Mouse (Mus musculus) forebrain, postnatal 0 days (tissue): Measurements from ENCODE around the gene Rpl37. TPM values are rescaled to one million over a fixed set of nuclear protein-coding genes. Genes with fewer than 3 reads are reported as not detected.
A peak's percentile ranks its signal among the peaks of the same experiment; 100 is the strongest.

Source experiments
- ATAC-seq: fragments of 200-750 bp; cut with Nextera tagmentation; 2 replicates; pipeline ENCODE4 v1.8.0; 2017; ENCODE audit warnings: mild to moderate bottlenecking, moderate library complexity
- DNase-seq: peaks from one replicate; pipeline ENCODE4 v3.0.0-alpha.2; 2015
- H3K27ac ChIP-seq: fragments of 300-500 bp; sonication (generic); 2 replicates; pipeline ENCODE4 v1.5.1; 2014; ENCODE audit warnings: low read depth, mild to moderate bottlenecking, antibody characterized with exemption, low read length, moderate library complexity, mixed read lengths
- H3K27me3 ChIP-seq: fragments of 300-500 bp; sonication (generic); 2 replicates; pipeline ENCODE4 v1.6.1; 2014; ENCODE audit warnings: mild to moderate bottlenecking, low read length, mixed read lengths; ENCODE audit not compliant: insufficient read depth
- H3K36me3 ChIP-seq: fragments of 300-500 bp; sonication (generic); 2 replicates; pipeline ENCODE4 v1.6.1; 2014; ENCODE audit warnings: mild to moderate bottlenecking, moderate library complexity; ENCODE audit not compliant: insufficient read depth
- H3K4me1 ChIP-seq: fragments of 300-500 bp; sonication (generic); 2 replicates; pipeline ENCODE4 v1.6.1; 2014; ENCODE audit warnings: antibody characterized with exemption; ENCODE audit not compliant: insufficient read depth
- H3K4me2 ChIP-seq: fragments of 300-500 bp; sonication (generic); 2 replicates; pipeline ENCODE4 v1.6.1; 2014; ENCODE audit warnings: low read depth, mild to moderate bottlenecking, moderate library complexity
- H3K4me3 ChIP-seq: fragments of 300-500 bp; sonication (generic); 2 replicates; pipeline ENCODE4 v1.5.1; 2014; ENCODE audit warnings: low read depth, low read length, mixed read lengths
- H3K9ac ChIP-seq: fragments of 300-500 bp; sonication (generic); 2 replicates; pipeline ENCODE4 v1.6.1; 2014; ENCODE audit warnings: mild to moderate bottlenecking
- H3K9me3 ChIP-seq: fragments of 300-500 bp; sonication (generic); 2 replicates; pipeline ENCODE4 v1.6.1; 2016; ENCODE audit warnings: low read length
- CTCF ChIP-seq: sonication (generic); IDR thresholded peaks from 2 replicates; pipeline ENCODE4 v1.5.1; 2016; ENCODE audit warnings: antibody characterized with exemption, control low read depth, low read depth
- WGBS: fragments of 180-500 bp; shearing (Covaris S2); extraction: QIAGEN DNeasy Blood & Tissue Kit; methylation state at CpG from one replicate; pipeline ENCODE4 v1.1.7; 2014; 5-methylcytosine and 5-hydroxymethylcytosine counted together
- polyA plus RNA-seq: library from polyadenylated mRNA; unstranded; fragments of >200 nt; fragmentation: Nextera tagmentation; extraction: Ambion mirVana; gene quantifications from 2 replicates; pipeline ENCODE4 v1.2.1, GENCODE M21; 2015
- total RNA-seq: library from RNA; depleted of rRNA; stranded (reverse); fragments of >200 nt; gene quantifications from 2 replicates; pipeline ENCODE4 v1.2.3, GENCODE M21; 2014

The Rpl37 gene
- total and polyA plus RNA-seq, 2 experiments from 2014 or later: 272 to 400 TPM

DNA sequence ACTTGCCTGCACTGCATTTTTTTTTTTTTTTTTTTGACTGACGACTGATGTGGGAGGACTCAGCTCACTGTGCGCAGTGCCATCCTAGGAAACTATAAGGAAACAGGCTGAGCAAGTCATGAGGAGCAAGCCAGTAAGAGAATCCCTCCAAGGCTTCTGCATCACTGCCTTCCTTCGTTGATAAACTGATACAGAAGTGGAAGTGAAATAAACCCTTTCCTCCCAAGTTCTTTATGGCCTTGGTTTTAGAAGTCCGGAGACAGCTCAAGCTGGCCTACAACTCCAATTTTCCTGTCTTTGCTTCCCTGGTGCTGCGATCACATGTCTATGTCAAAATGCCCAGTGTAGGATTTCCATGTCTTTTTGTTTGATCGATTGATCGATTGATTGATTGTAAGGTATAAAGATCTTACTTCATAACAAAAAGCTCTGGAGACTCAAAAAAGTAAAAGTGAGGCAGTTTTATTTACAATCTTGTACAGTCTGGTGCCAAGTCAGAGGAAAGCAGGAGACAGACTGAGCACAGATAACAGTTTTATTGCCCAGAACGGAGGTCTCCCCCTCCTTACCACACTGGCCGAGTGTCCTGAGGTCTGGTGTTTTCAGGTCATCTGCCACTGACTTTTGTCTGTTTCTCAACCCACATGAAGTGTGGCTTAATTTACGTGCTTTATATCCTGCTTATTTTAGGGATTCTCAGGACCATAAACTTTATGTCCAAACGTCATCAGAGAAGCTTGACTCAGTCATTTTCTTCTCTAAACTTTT lies 20.7 kb upstream of the Rpl37 start:
- Histone ChIP-seq H3K27ac (no peak overlapping the region), H3K4me2 (no peak overlapping the region), H3K4me3 (no peak overlapping the region), H3K36me3 (no peaks in the 10 kb centered on the region), H3K9ac (no peak overlapping the region), H3K9me3 (no peaks in the 10 kb centered on the region), H3K4me1 (no peaks in the 10 kb centered on the region), H3K27me3 (no peaks in the 10 kb centered on the region)
- 90% methylated on average over 11 of the region's 11 CpGs for WGBS
- TF ChIP-seq CTCF: no peak
- no peak for DNase-seq
- ATAC-seq: no peak

DNA sequence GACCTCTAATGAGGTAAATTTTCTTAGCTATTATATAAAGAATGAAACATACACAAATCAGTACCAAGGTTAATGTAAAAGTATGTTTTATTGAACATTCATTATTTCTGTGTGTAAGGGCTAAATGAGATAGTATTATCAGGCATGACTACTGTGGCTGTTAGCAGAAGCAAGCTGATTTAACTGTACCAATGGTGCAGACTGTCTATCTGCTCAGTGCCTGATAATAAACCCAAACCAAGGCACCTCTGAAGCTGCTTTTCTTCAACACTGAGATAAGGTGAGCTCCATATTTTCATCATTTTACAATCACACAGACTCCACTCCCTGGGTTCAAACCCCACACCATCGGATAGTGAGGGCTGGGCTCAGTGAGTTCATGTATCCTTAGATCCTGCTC lies 19.1 kb upstream of the Rpl37 start:
- Histone ChIP-seq H3K4me2 (no peak overlapping the region), H3K36me3 (no peaks in the 10 kb centered on the region), H3K4me3 (no peak overlapping the region), H3K9ac (no peak overlapping the region), H3K27ac (no peak overlapping the region), H3K27me3 (no peaks in the 10 kb centered on the region), H3K4me1 (no peaks in the 10 kb centered on the region), H3K9me3 (no peaks in the 10 kb centered on the region)
- DNase-seq (no peak), ATAC-seq (no peak)
- no peak for TF ChIP-seq CTCF
- 94% methylated on average over 1 of the region's 1 CpGs for WGBS

DNA sequence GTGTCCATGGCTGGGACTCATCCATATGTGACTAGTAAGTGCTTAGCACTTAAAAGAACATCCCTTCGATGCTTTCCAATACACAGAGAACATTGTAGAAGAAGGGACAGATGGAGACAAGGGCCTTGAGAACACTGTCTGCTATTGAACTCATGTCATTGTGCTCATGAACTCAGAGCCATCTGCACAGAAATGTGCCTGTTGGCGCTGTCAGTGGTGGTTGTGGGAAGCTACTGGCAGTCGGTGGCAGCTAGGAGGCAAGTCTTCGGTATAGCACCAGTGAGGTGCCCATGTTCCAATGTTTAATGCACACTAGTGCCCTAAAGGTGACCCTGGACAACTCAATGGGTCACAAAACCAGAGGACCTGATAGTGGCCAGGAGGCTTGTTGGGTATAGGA lies 14.1 kb upstream of the Rpl37 start:
- H3K9ac ChIP-seq: no peak overlapping the region
- no peaks in the 10 kb centered on the region for H3K36me3 ChIP-seq
- no peak for ATAC-seq
- no peaks in the 10 kb centered on the region for H3K9me3 ChIP-seq
- 89% methylated on average over 4 of the region's 4 CpGs for WGBS
- H3K4me3 ChIP-seq: no peak overlapping the region
- TF ChIP-seq CTCF: no peak
- H3K27me3 ChIP-seq: no peaks in the 10 kb centered on the region
- no peak overlapping the region for H3K4me2 ChIP-seq
- no peaks in the 10 kb centered on the region for H3K4me1 ChIP-seq
- H3K27ac ChIP-seq: no peak overlapping the region
- DNase-seq: no peak

DNA sequence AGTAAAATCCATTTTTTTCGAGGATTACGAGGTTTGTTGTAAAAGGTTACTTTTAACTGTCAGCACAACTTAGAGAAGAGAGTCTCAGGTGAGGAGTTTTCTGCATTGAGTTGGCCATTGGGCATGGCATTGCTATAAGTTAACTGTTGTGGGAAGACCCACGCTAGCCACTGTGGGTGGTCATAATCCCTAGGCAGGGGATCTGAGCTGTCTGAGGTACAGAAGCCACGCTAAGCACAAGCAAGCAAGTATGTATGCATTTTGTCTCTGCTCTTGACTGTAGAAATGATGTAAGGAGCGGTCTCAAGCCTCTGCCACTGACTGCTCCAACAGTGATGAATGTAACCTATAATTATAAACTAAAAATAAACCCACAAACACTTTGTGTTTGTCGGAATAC lies 10.6 kb upstream of the Rpl37 start:
- WGBS: 75% methylated on average over 6 of the region's 6 CpGs
- no peak overlapping the region for H3K9ac ChIP-seq
- no peak overlapping the region for H3K4me3 ChIP-seq
- H3K36me3 ChIP-seq: no peaks in the 10 kb centered on the region
- H3K27ac ChIP-seq: no peak overlapping the region
- ATAC-seq (no peak; the same call in 1 of the 2 replicates), DNase-seq (no peak)
- H3K4me1 ChIP-seq: no peaks in the 10 kb centered on the region
- TF ChIP-seq CTCF: no peak
- no peak overlapping the region for H3K4me2 ChIP-seq
- H3K27me3 ChIP-seq: no peaks in the 10 kb centered on the region
- H3K9me3 ChIP-seq: no peaks in the 10 kb centered on the region

DNA sequence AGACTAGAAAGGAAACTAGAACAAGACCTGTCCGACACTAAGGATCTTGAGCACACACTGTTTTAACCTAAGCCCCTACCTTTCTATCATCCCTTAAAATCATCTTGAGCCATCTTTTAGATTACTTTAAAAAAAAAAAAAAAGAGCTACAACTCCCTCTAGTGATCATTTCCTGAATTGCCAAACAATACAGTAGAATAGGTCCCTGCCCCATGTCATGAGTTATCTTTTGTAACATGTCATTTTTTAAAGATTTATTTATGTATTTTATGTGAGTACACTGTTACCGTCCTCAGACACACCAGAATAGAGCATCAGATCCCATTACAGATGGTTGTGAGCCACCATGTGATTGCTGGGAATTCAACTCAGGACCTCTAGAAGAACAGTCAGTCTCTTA lies 10.2 kb upstream of the Rpl37 start:
- H3K9ac ChIP-seq: no peak overlapping the region
- no peaks in the 10 kb centered on the region for H3K36me3 ChIP-seq
- H3K27ac ChIP-seq: no peak overlapping the region
- DNase-seq (peak; percentile 49), ATAC-seq (peak; percentile 55)
- no peaks in the 10 kb centered on the region for H3K4me1 ChIP-seq
- TF ChIP-seq CTCF: peak; percentile 56
- H3K4me3 ChIP-seq: no peak overlapping the region
- H3K9me3 ChIP-seq: no peaks in the 10 kb centered on the region
- H3K27me3 ChIP-seq: no peaks in the 10 kb centered on the region
- WGBS: 49% methylated on average over 2 of the region's 2 CpGs
- H3K4me2 ChIP-seq: no peak overlapping the region

DNA sequence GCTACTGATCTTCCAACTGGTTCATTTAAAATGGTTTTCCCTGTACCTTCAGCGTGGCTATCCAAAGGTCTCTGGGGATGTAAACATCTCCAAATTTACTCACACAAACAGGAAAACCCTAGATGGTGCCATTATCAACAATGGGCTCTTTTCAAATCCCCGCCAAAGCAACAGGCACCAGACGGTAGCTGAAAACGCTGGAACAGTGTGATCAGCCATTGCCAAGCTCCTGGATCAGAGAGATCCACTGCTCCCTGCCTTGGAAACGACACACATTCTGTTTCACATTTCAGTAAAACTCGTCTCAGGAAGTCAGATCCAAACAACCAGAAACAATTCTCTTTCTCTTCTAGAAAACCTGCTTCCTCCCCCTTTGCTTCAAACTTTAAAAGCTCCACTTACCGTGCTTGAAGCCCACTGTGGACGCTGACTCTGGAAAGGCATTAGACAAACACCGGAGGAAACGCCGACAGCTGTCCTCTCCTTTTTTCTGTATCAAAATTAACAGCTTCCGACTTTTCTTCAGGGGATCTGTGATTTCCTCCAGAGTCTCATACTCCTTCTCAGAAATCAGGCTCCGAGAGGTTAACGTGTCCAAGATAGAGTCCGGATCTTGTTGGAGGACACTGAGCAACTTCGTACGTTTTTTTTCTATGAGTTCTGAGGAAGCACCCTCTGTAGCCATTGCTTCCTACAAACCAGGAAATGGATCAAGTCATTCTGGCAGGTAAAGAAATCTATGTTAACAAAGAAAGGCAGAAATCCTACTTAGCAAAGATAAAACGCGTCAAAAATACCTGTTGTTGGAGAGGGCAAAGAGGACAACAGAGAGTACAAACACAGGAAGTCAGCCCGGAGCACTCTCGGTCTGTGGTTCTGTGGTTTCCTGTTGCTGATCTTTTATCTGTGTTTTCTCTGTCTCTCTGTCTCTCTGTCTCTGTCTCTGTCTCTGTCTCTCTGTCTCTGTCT lies 8.5 kb upstream of the Rpl37 start, which contains the start of gene Card6:
Card6 (minus strand) TSS at position 854 of the 969 bp plus-strand sequence.
- 0 out of 2 replicates have a peak within 1 kb of the TSS, but pooled peaks have one; percentile 13 for H3K4me2 ChIP-seq
- DNase-seq (no peak), ATAC-seq (no peak)
- H3K36me3 ChIP-seq: no peaks in the 10 kb centered on the region
- no peak within 1 kb of the TSS for H3K9ac ChIP-seq
- no peaks in the 10 kb centered on the region for H3K9me3 ChIP-seq
- H3K27me3 ChIP-seq: no peaks in the 10 kb centered on the region
- 0 out of 2 replicates have a peak within 1 kb of the TSS, but pooled peaks have one; percentile 11 for H3K4me3 ChIP-seq
- WGBS: 67% methylated on average over 21 of the region's 21 CpGs
- no peaks in the 10 kb centered on the region for H3K4me1 ChIP-seq
- no peak within 1 kb of the TSS; the same call in 1 of the 2 replicates for H3K27ac ChIP-seq
- TF ChIP-seq CTCF: no peak

DNA sequence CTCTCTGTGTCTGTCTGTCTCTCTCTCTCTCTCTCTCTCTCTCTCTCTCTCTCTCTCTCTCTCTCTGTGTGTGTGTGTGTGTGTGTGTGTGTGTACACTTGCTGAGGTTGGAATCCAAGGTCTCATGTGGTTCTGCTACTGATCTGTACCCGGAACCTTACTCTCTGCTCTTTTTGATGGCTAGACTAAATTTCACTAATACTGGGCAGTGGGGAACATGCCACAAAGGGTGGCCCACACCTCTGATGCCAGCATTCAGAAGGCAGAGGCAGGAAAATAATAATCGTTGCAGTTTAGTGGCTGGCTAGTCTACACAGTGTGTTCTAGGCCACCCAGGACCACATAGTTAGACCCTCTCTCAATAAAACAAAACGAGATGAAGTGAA lies 7.8 kb upstream of the Rpl37 start:
- no peak for TF ChIP-seq CTCF
- Histone ChIP-seq H3K4me3 (no peak overlapping the region), H3K9ac (no peak overlapping the region), H3K4me1 (no peaks in the 10 kb centered on the region), H3K27ac (no peak overlapping the region), H3K27me3 (no peaks in the 10 kb centered on the region), H3K36me3 (no peaks in the 10 kb centered on the region), H3K9me3 (no peaks in the 10 kb centered on the region), H3K4me2 (no peak overlapping the region)
- DNase-seq (no peak), ATAC-seq (no peak)
- 87% methylated on average over 3 of the region's 3 CpGs for WGBS
